Mouse (Mus musculus): Measurements from ENCODE around the gene Fbln5.

DNA sequence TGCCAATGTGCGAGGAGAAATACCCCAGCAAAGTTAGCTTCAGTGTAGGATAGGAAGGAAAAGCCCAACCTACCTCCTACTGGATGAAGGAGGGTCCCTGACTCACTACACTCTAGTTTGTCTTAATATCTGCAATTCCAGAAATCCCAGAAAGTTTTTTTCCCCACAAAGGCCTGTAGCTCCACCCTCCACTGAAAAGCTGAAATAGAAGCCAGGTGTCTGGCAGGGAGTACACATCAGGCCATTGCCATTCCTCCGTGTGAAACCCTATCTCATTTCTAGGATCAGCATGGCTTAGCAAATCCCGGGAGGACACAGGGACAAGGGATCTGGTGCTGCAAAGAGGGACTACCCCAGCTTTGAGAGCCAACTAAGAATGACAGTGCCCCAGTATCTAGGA, 55.8 kb downstream of the Fbln5 start:
- TF ChIP-seq EP300 (optimal IDR thresholded peaks at IDR 0.05) (no peak), CTCF (IDR thresholded peaks at IDR 0.05; ENCODE audit: low read depth) (no peak)

Measured in stomach, postnatal 0 days (tissue).